Mouse (Mus musculus) kidney, embryonic 16.5 days (tissue): ENCODE data around the gene Ndfip2. TPM values are rescaled to one million over a fixed set of nuclear protein-coding genes. Genes with fewer than 3 reads are reported as not detected.

Experiments used
- ATAC-seq: fragments of 200-750 bp; cut with Nextera tagmentation; 2 replicates; pipeline ENCODE4 v1.8.0; 2017; ENCODE audit warnings: moderate TSS enrichment; ENCODE audit not compliant: low FRiP score, low TSS enrichment
- H3K27ac ChIP-seq: fragments of 300-500 bp; sonication (generic); 2 replicates; pipeline ENCODE4 v1.5.1; 2014; ENCODE audit warnings: low read length
- H3K27me3 ChIP-seq: fragments of 300-500 bp; sonication (generic); 2 replicates; pipeline ENCODE4 v1.6.1; 2014; ENCODE audit warnings: low read length, control low read depth, mixed read lengths; ENCODE audit not compliant: insufficient read depth
- H3K36me3 ChIP-seq: fragments of 300-500 bp; sonication (generic); 2 replicates; pipeline ENCODE4 v1.6.1; 2014; ENCODE audit warnings: low read length, control low read depth, mixed read lengths; ENCODE audit not compliant: insufficient read depth
- H3K4me1 ChIP-seq: fragments of 300-500 bp; sonication (generic); 2 replicates; pipeline ENCODE4 v1.6.1; 2014; ENCODE audit warnings: low read length, control low read depth, mixed read lengths; ENCODE audit not compliant: insufficient read depth
- H3K4me2 ChIP-seq: fragments of 300-500 bp; sonication (generic); replicated peaks from 2 replicates; pipeline ENCODE4 v1.6.1; 2014; ENCODE audit warnings: low read depth, low read length
- H3K4me3 ChIP-seq: fragments of 300-500 bp; sonication (generic); 2 replicates; pipeline ENCODE4 v1.5.1; 2014; ENCODE audit warnings: mild to moderate bottlenecking, low read length
- H3K9ac ChIP-seq: fragments of 300-500 bp; sonication (generic); replicated peaks from 2 replicates; pipeline ENCODE4 v1.6.1; 2014; ENCODE audit warnings: low read length
- H3K9me3 ChIP-seq: fragments of 300-500 bp; sonication (generic); 2 replicates; pipeline ENCODE4 v1.6.1; 2016; ENCODE audit warnings: low read length, control low read depth
- whole genome bisulfite sequencing: fragments of 180-500 bp; shearing (Covaris S2); extraction: QIAGEN DNeasy Blood & Tissue Kit; methylation state at CpG from one replicate; pipeline ENCODE4 v1.1.7; 2014; 5-methylcytosine and 5-hydroxymethylcytosine counted together
- polyA plus RNA-seq: library from polyadenylated mRNA; unstranded; fragments of >200 nt; fragmentation: Nextera tagmentation; extraction: Ambion mirVana; gene quantifications from 2 replicates; pipeline ENCODE4 v1.2.1, GENCODE M21; 2015

Gene Ndfip2
- polyA plus RNA-seq, 1 experiment from 2014 or later: 69.9 TPM

DNA sequence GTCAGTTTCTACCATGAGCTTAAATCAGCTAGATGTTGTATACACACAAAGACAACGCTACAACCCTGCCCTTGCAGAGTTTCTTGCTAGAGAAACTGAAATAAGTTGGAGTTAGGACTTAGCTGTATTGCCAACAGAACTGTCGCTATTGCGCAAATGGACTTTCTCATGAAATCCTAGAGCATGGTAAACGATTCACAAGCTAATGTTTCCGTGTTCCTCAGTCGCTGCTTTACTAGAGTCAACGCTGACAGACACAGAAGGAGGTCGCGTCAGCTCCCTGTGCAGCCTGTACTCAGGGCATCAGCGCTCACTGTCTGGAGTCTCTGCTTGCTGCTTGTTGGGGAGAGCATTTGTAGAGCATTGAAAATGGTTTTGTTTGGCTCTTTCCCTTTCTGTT is 42.2 kb downstream of the Ndfip2 start:
- Histone ChIP-seq H3K36me3 (0 out of 2 replicates have a peak, but pooled peaks cover 2% of the 10 kb centered on the region), H3K4me1 (no peaks in the 10 kb centered on the region), H3K4me2 (no peak overlapping the region), H3K9me3 (no peaks in the 10 kb centered on the region), H3K27ac (no peak overlapping the region), H3K9ac (no peak overlapping the region), H3K27me3 (no peaks in the 10 kb centered on the region), H3K4me3 (no peak overlapping the region)
- no peak for ATAC-seq
- WGBS: 76% methylated on average over 10 of the region's 10 CpGs

DNA sequence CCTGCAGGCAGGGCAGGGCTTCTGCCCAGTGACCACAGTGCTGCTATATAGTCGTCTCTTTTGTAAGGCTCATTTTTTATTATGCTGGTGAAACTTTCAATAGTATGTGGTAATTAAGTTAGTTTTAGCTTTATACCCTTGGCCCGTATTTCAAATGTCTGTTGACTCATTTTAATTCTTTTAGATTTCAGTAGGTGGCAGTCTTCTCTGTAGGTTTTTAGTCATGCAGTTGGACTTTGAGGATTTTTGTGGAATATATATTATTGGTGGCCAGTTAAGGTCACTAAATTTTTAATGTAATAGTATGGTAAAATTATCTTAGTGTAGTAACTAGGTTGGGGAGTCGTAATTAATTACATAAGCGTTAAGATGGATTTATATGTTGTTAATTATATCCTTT is 44.3 kb downstream of the Ndfip2 start:
- no peak for ATAC-seq
- Histone ChIP-seq H3K36me3 (0 out of 2 replicates have a peak, but pooled peaks cover 3% of the 10 kb centered on the region), H3K27me3 (no peaks in the 10 kb centered on the region), H3K4me1 (no peaks in the 10 kb centered on the region), H3K9ac (no peak overlapping the region), H3K27ac (no peak overlapping the region), H3K9me3 (no peaks in the 10 kb centered on the region), H3K4me2 (no peak overlapping the region), H3K4me3 (no peak overlapping the region)
- WGBS: 73% methylated on average over 4 of the region's 4 CpGs

DNA sequence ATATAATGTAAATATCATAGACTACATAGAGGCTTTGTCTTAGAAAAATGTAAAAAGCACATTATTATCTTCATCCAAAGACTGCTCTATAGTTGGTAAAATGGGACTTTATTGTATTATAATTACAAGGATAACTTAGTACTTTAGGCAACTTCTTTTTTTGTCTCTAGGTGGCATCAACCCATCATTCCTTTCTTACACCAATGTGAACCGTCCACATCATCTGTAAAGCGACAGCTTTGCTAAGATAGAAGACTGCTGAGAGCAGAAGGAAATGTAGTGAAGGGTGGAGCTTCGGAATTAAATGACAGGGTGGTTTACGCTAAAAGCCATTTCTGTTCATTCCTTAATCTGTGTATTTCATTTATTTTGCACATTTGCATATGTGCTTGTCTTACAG is 49.3 kb downstream of the Ndfip2 start:
- 80% methylated on average over 4 of the region's 4 CpGs for WGBS
- no peak overlapping the region for H3K4me2 ChIP-seq
- no peak for ATAC-seq

DNA sequence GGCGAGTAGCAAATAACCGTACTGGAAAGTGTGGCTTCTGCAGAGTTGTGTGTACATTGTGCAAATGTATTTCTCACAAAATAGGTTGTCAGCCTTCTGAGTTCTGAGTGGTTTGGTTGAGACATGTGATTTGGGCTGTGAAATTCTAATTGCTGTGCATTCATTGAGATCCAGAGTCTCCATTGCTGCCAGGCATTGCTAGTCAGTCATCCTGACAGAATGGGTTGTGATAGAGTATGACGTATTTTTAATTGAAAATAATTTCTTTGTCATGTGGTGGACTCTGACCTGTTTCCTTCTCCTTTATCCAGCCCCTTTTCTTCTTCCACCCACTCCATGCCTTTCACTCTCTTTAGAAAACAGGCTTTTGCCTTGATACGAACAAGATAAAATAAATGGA is 54.0 kb downstream of the Ndfip2 start:
- H3K9me3 ChIP-seq: no peaks in the 10 kb centered on the region
- H3K4me2 ChIP-seq: no peak overlapping the region
- 93% methylated on average over 4 of the region's 4 CpGs for WGBS
- H3K4me3 ChIP-seq: no peak overlapping the region
- H3K9ac ChIP-seq: no peak overlapping the region
- H3K36me3 ChIP-seq: peaks cover 4% of the 10 kb centered on the region; the same call in 1 of the 2 replicates
- no peaks in the 10 kb centered on the region for H3K4me1 ChIP-seq
- no peak overlapping the region for H3K27ac ChIP-seq
- ATAC-seq: no peak
- H3K27me3 ChIP-seq: no peaks in the 10 kb centered on the region

More for the DNA sequence above, 49.3 kb downstream of the Ndfip2 start:
- no peak overlapping the region for H3K4me3 ChIP-seq
- H3K36me3 ChIP-seq: peaks cover 7% of the 10 kb centered on the region; the same call in 1 of the 2 replicates
- H3K27ac ChIP-seq: no peak overlapping the region
- H3K27me3 ChIP-seq: no peaks in the 10 kb centered on the region
- no peaks in the 10 kb centered on the region for H3K9me3 ChIP-seq
- no peaks in the 10 kb centered on the region for H3K4me1 ChIP-seq
- no peak overlapping the region for H3K9ac ChIP-seq

DNA sequence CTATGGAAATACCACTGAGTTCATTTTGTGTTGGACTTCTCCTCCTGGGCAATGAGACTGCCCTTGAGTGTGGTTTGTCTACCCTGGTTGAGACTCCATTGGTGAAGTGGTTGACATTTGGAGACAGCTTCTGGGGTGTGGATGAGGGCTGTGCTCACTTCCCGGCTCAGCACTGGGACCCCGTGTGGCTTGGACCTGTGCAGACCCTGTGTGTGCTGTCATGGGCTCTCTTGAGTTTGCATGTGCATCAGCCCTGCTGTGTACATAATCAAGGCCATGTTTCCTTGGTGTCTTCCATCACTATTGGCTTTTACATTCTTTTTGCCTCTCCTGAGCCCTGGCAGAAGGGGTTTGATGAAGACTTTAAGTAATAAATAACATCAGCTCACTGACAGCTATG is 54.6 kb downstream of the Ndfip2 start:
- no peak overlapping the region for H3K27ac ChIP-seq
- H3K9ac ChIP-seq: no peak overlapping the region
- 79% methylated on average over 2 of the region's 2 CpGs for WGBS
- H3K4me3 ChIP-seq: no peak overlapping the region
- H3K36me3 ChIP-seq: peaks cover 2% of the 10 kb centered on the region; the same call in 1 of the 2 replicates
- no peak overlapping the region for H3K4me2 ChIP-seq
- H3K4me1 ChIP-seq: no peaks in the 10 kb centered on the region
- H3K27me3 ChIP-seq: no peaks in the 10 kb centered on the region
- no peak for ATAC-seq
- no peaks in the 10 kb centered on the region for H3K9me3 ChIP-seq

- no peak for ATAC-seq
- H3K27me3 ChIP-seq: no peaks in the 10 kb centered on the region
- no peak overlapping the region for H3K4me2 ChIP-seq
- H3K9me3 ChIP-seq: no peaks in the 10 kb centered on the region
- no peak overlapping the region for H3K27ac ChIP-seq
- H3K4me1 ChIP-seq: no peaks in the 10 kb centered on the region
- H3K9ac ChIP-seq: no peak overlapping the region
- H3K36me3 ChIP-seq: no peaks in the 10 kb centered on the region
- H3K4me3 ChIP-seq: no peak overlapping the region
- WGBS: 42% methylated on average over 5 of the region's 5 CpGs
Observed at GRCm38 (mm10) chr14:105313877-105314276, 55.5 kb downstream of the Ndfip2 start.

GRCm38 (mm10) chr14:105321712-105322111 is 63.3 kb downstream of the Ndfip2 start:
- 62% methylated on average over 3 of the region's 3 CpGs for WGBS
- H3K27ac ChIP-seq: no peak overlapping the region
- no peak overlapping the region for H3K9ac ChIP-seq
- no peak overlapping the region for H3K4me3 ChIP-seq
- no peaks in the 10 kb centered on the region for H3K27me3 ChIP-seq
- H3K36me3 ChIP-seq: no peaks in the 10 kb centered on the region
- no peak for ATAC-seq
- H3K4me1 ChIP-seq: no peaks in the 10 kb centered on the region
- H3K9me3 ChIP-seq: peaks cover 4% of the 10 kb centered on the region; the same call in 1 of the 2 replicates
- H3K4me2 ChIP-seq: no peak overlapping the region

GRCm38 (mm10) chr14:105322829-105323228 is 64.5 kb downstream of the Ndfip2 start:
- H3K36me3 ChIP-seq: no peaks in the 10 kb centered on the region
- no peak for ATAC-seq
- peaks cover 4% of the 10 kb centered on the region; the same call in 1 of the 2 replicates for H3K9me3 ChIP-seq
- no peak overlapping the region for H3K27ac ChIP-seq
- 80% methylated on average over 5 of the region's 5 CpGs for WGBS
- no peak overlapping the region for H3K4me2 ChIP-seq
- no peaks in the 10 kb centered on the region for H3K4me1 ChIP-seq
- no peaks in the 10 kb centered on the region for H3K27me3 ChIP-seq
- H3K4me3 ChIP-seq: no peak overlapping the region
- H3K9ac ChIP-seq: no peak overlapping the region

DNA sequence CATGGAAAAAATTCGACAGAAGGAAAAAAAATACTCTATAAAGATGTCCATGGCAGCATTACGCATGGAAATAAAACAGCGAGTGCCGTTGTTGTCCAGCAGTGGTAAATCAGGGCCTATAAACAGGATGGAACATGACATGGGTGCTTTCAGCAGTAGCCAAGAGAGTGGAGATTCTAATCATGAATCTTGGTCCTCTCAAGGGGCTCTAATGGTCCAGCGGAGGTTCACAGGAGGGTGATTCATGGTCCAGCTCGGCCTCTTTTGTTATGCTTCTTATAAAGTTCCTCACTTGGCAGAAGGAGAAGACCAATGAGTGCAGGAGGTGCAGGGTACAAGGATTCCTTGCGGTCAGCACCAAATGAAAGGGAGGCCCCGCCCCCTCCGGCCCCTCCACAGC is 65.1 kb downstream of the Ndfip2 start:
- Histone ChIP-seq H3K9me3 (peaks cover 4% of the 10 kb centered on the region; the same call in 1 of the 2 replicates), H3K36me3 (no peaks in the 10 kb centered on the region), H3K27ac (0 out of 2 replicates have a peak overlapping the region, but pooled peaks have one; percentile 20), H3K4me1 (peaks cover 2% of the 10 kb centered on the region; the same call in 1 of the 2 replicates), H3K9ac (no peak overlapping the region), H3K4me3 (no peak overlapping the region), H3K27me3 (no peaks in the 10 kb centered on the region), H3K4me2 (peak overlapping the region; percentile 4; the same call in 1 of the 2 replicates)
- ATAC-seq: peak; percentile 70
- WGBS: 64% methylated on average over 9 of the region's 9 CpGs

- Histone ChIP-seq H3K9me3 (peaks cover 4% of the 10 kb centered on the region; the same call in 1 of the 2 replicates), H3K27ac (peak overlapping the region; percentile 91), H3K36me3 (no peaks in the 10 kb centered on the region), H3K4me3 (peak overlapping the region; percentile 40), H3K4me1 (peaks cover 15% of the 10 kb centered on the region), H3K4me2 (peak overlapping the region; percentile 58), H3K27me3 (no peaks in the 10 kb centered on the region), H3K9ac (peak overlapping the region; percentile 66)
- 13% methylated on average over 13 of the region's 13 CpGs for WGBS
- peak; percentile 82 for ATAC-seq
Observed at GRCm38 (mm10) chr14:105328397-105329302, 70.3 kb downstream of the Ndfip2 start.
